Mouse (Mus musculus) liver, embryonic 12.5 days (tissue): ENCODE data around the gene Fam222a. TPM values are rescaled to one million over a fixed set of nuclear protein-coding genes. Genes with fewer than 3 reads are reported as not detected.

Experiments
- ATAC-seq: fragments of 200-750 bp; cut with Nextera tagmentation; 2 replicates; pipeline ENCODE4 v1.8.0; 2017; ENCODE audit warnings: moderate number of reproducible peaks, mild to moderate bottlenecking, moderate library complexity
- H3K27ac ChIP-seq: fragments of 300-500 bp; sonication (generic); 2 replicates; pipeline ENCODE4 v1.5.1; 2016; ENCODE audit warnings: mild to moderate bottlenecking
- H3K27me3 ChIP-seq: fragments of 300-500 bp; sonication (generic); replicated peaks from 2 replicates; pipeline ENCODE4 v1.6.1; 2016; ENCODE audit warnings: mild to moderate bottlenecking, moderate library complexity
- H3K36me3 ChIP-seq: fragments of 300-500 bp; sonication (generic); 2 replicates; pipeline ENCODE4 v1.6.1; 2016; ENCODE audit warnings: mild to moderate bottlenecking, moderate library complexity
- H3K4me1 ChIP-seq: fragments of 300-500 bp; sonication (generic); 2 replicates; pipeline ENCODE4 v1.6.1; 2016
- H3K4me2 ChIP-seq: fragments of 300-500 bp; sonication (generic); 2 replicates; pipeline ENCODE4 v1.6.1; 2016; ENCODE audit warnings: mild to moderate bottlenecking, moderate library complexity
- H3K4me3 ChIP-seq: fragments of 300-500 bp; sonication (generic); 2 replicates; pipeline ENCODE4 v1.5.1; 2016; ENCODE audit warnings: mild to moderate bottlenecking, moderate library complexity
- H3K9ac ChIP-seq: fragments of 300-500 bp; sonication (generic); 2 replicates; pipeline ENCODE4 v1.6.1; 2016; ENCODE audit warnings: mild to moderate bottlenecking, moderate library complexity
- H3K9me3 ChIP-seq: fragments of 300-500 bp; sonication (generic); replicated peaks from 2 replicates; pipeline ENCODE4 v1.6.1; 2016; ENCODE audit warnings: mild to moderate bottlenecking, moderate library complexity
- WGBS: fragments of 180-500 bp; shearing (Covaris S2); methylation state at CpG from one replicate; pipeline ENCODE4 v1.1.7; 2016; ENCODE audit not compliant: insufficient replicate concordance; 5-methylcytosine and 5-hydroxymethylcytosine counted together
- polyA plus RNA-seq: library from polyadenylated mRNA; unstranded; fragments of >200 nt; fragmentation: Nextera tagmentation; extraction: Ambion mirVana; gene quantifications from 2 replicates; pipeline ENCODE4 v1.2.1, GENCODE M21; 2016

Gene Fam222a
- polyA plus RNA-seq, 1 experiment from 2014 or later: 1.4 TPM

- no peak for ATAC-seq
- WGBS: 59% methylated on average over 11 of the region's 11 CpGs
- H3K9ac ChIP-seq: no peak overlapping the region
- peaks cover 57% of the 10 kb centered on the region for H3K27me3 ChIP-seq
- no peaks in the 10 kb centered on the region for H3K9me3 ChIP-seq
- no peaks in the 10 kb centered on the region for H3K36me3 ChIP-seq
- H3K4me2 ChIP-seq: no peak overlapping the region
- H3K27ac ChIP-seq: no peak overlapping the region
- H3K4me3 ChIP-seq: no peak overlapping the region
- peaks cover 23% of the 10 kb centered on the region for H3K4me1 ChIP-seq
These were observed 7.2 kb downstream of the Fam222a start for GRCm38 (mm10) chr5:114575010-114575409.

- no peak for ATAC-seq
- Histone ChIP-seq H3K9ac (no peak overlapping the region), H3K27me3 (peaks cover 52% of the 10 kb centered on the region), H3K4me1 (peaks cover 20% of the 10 kb centered on the region), H3K36me3 (no peaks in the 10 kb centered on the region), H3K4me3 (no peak overlapping the region), H3K9me3 (no peaks in the 10 kb centered on the region), H3K27ac (no peak overlapping the region), H3K4me2 (no peak overlapping the region)
- 67% methylated on average over 7 of the region's 7 CpGs for WGBS
These were observed 7.7 kb downstream of the Fam222a start for GRCm38 (mm10) chr5:114575530-114575929.

GRCm38 (mm10) chr5:114575986-114576605, 8.3 kb downstream of the Fam222a start:
- ATAC-seq: no peak
- Histone ChIP-seq H3K9me3 (no peaks in the 10 kb centered on the region), H3K4me3 (no peak overlapping the region), H3K27me3 (peaks cover 47% of the 10 kb centered on the region), H3K27ac (no peak overlapping the region), H3K4me2 (no peak overlapping the region), H3K4me1 (peaks cover 14% of the 10 kb centered on the region), H3K9ac (no peak overlapping the region), H3K36me3 (no peaks in the 10 kb centered on the region)
- WGBS: 77% methylated on average over 16 of the region's 16 CpGs

- H3K9ac ChIP-seq: no peak overlapping the region
- no peaks in the 10 kb centered on the region for H3K36me3 ChIP-seq
- 0 out of 2 replicates have a peak, but pooled peaks cover 4% of the 10 kb centered on the region for H3K4me1 ChIP-seq
- no peak for ATAC-seq
- H3K9me3 ChIP-seq: no peaks in the 10 kb centered on the region
- H3K4me3 ChIP-seq: no peak overlapping the region
- no peak overlapping the region for H3K27ac ChIP-seq
- H3K27me3 ChIP-seq: peaks cover 24% of the 10 kb centered on the region
- no peak overlapping the region for H3K4me2 ChIP-seq
- 74% methylated on average over 20 of the region's 20 CpGs for WGBS
These were observed 10.5 kb downstream of the Fam222a start for GRCm38 (mm10) chr5:114578361-114578760.

- Histone ChIP-seq H3K27ac (no peak overlapping the region), H3K9ac (no peak overlapping the region), H3K4me3 (no peak overlapping the region), H3K4me1 (0 out of 2 replicates have a peak, but pooled peaks cover 13% of the 10 kb centered on the region), H3K36me3 (no peaks in the 10 kb centered on the region), H3K4me2 (no peak overlapping the region), H3K9me3 (no peaks in the 10 kb centered on the region), H3K27me3 (peaks cover 19% of the 10 kb centered on the region)
- 62% methylated on average over 8 of the region's 8 CpGs for WGBS
- ATAC-seq: 0 out of 2 replicates have a peak, but pooled peaks have one; percentile 16
These were observed 12.0 kb downstream of the Fam222a start for GRCm38 (mm10) chr5:114579714-114580357.

GRCm38 (mm10) chr5:114581486-114581885, 13.7 kb downstream of the Fam222a start:
- Histone ChIP-seq H3K9ac (no peak overlapping the region), H3K36me3 (no peaks in the 10 kb centered on the region), H3K27me3 (peaks cover 20% of the 10 kb centered on the region; the same call in 1 of the 2 replicates), H3K27ac (no peak overlapping the region), H3K4me2 (no peak overlapping the region), H3K4me3 (no peak overlapping the region), H3K4me1 (peaks cover 23% of the 10 kb centered on the region; the same call in 1 of the 2 replicates), H3K9me3 (no peaks in the 10 kb centered on the region)
- WGBS: 77% methylated on average over 12 of the region's 12 CpGs
- no peak for ATAC-seq

- no peaks in the 10 kb centered on the region for H3K9me3 ChIP-seq
- no peak overlapping the region for H3K9ac ChIP-seq
- H3K4me1 ChIP-seq: peaks cover 23% of the 10 kb centered on the region; the same call in 1 of the 2 replicates
- WGBS: 56% methylated on average over 3 of the region's 3 CpGs
- no peaks in the 10 kb centered on the region for H3K36me3 ChIP-seq
- ATAC-seq: no peak
- H3K27me3 ChIP-seq: peaks cover 27% of the 10 kb centered on the region; the same call in 1 of the 2 replicates
- no peak overlapping the region for H3K4me2 ChIP-seq
- no peak overlapping the region for H3K4me3 ChIP-seq
- no peak overlapping the region for H3K27ac ChIP-seq
These were observed 15.2 kb downstream of the Fam222a start for GRCm38 (mm10) chr5:114583046-114583445.

GRCm38 (mm10) chr5:114583490-114584175, 15.8 kb downstream of the Fam222a start:
- 56% methylated on average over 12 of the region's 12 CpGs for WGBS
- no peaks in the 10 kb centered on the region for H3K36me3 ChIP-seq
- H3K9me3 ChIP-seq: no peaks in the 10 kb centered on the region
- H3K4me3 ChIP-seq: no peak overlapping the region
- H3K4me1 ChIP-seq: peaks cover 28% of the 10 kb centered on the region; the same call in 1 of the 2 replicates
- no peak for ATAC-seq
- no peak overlapping the region for H3K4me2 ChIP-seq
- H3K9ac ChIP-seq: no peak overlapping the region
- H3K27ac ChIP-seq: no peak overlapping the region
- H3K27me3 ChIP-seq: peaks cover 32% of the 10 kb centered on the region; the same call in 1 of the 2 replicates

- H3K9me3 ChIP-seq: no peaks in the 10 kb centered on the region
- no peak overlapping the region for H3K4me3 ChIP-seq
- no peak for ATAC-seq
- H3K4me2 ChIP-seq: no peak overlapping the region
- no peak overlapping the region for H3K27ac ChIP-seq
- no peaks in the 10 kb centered on the region for H3K36me3 ChIP-seq
- WGBS: 56% methylated on average over 14 of the region's 14 CpGs
- peaks cover 35% of the 10 kb centered on the region for H3K4me1 ChIP-seq
- H3K27me3 ChIP-seq: peaks cover 35% of the 10 kb centered on the region; the same call in 1 of the 2 replicates
- no peak overlapping the region for H3K9ac ChIP-seq
These were observed 16.7 kb downstream of the Fam222a start for GRCm38 (mm10) chr5:114584293-114585104.

GRCm38 (mm10) chr5:114585682-114586081, 17.9 kb downstream of the Fam222a start:
- no peaks in the 10 kb centered on the region for H3K9me3 ChIP-seq
- peaks cover 47% of the 10 kb centered on the region for H3K4me1 ChIP-seq
- no peak overlapping the region for H3K4me2 ChIP-seq

GRCm38 (mm10) chr5:114587908-114588307, 20.1 kb downstream of the Fam222a start:
- H3K27ac ChIP-seq: no peak overlapping the region
- H3K4me3 ChIP-seq: no peak overlapping the region
- H3K36me3 ChIP-seq: no peaks in the 10 kb centered on the region
- H3K9me3 ChIP-seq: no peaks in the 10 kb centered on the region
- peaks cover 67% of the 10 kb centered on the region for H3K4me1 ChIP-seq
- H3K4me2 ChIP-seq: no peak overlapping the region
- no peak for ATAC-seq
- peaks cover 40% of the 10 kb centered on the region; the same call in 1 of the 2 replicates for H3K27me3 ChIP-seq
- WGBS: 30% methylated on average over 9 of the region's 9 CpGs
- no peak overlapping the region for H3K9ac ChIP-seq

More at GRCm38 (mm10) chr5:114585682-114586081, 17.9 kb downstream of the Fam222a start:
- no peak for ATAC-seq
- Histone ChIP-seq H3K9ac (no peak overlapping the region), H3K36me3 (no peaks in the 10 kb centered on the region), H3K27ac (no peak overlapping the region), H3K4me3 (no peak overlapping the region), H3K27me3 (peaks cover 32% of the 10 kb centered on the region; the same call in 1 of the 2 replicates)
- 25% methylated on average over 5 of the region's 5 CpGs for WGBS
